8 mouse cellular contexts compared by ENCODE assay signal in the genomic region with DNA sequence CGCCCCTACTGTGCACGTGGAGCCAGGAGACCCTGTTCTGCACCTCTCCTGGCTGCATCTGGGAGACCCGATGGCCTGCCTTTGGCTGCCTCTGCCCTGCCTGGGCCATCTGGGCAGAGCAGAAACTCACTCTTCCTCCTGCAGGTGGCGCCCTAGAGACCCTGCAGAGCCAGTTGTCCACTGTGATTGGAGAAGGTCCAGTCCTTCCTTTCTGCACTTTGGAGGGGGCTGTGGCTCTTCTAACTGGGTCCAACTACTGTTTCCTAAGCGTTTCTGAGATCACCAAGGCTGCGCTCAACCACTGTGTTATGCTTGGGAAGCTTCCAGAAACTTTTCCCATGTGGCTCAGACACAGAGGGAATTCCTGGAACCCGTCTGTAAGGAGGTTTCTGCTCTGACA.
A peak's percentile ranks its signal among the peaks of the same experiment; 100 is the strongest.
DNase-seq lines count a peak whose midpoint lies in the region; ATAC-seq lines count a peak whose summit lies in the region.

No protein-coding gene starts in this region.

- no peak overlapping the region for H3K4me2 ChIP-seq in forebrain, embryonic 11.5 days (ENCODE audit: low read depth, low read length, severe bottlenecking)
- H3K4me2 ChIP-seq in forebrain, embryonic 12.5 days = no peak overlapping the region

- no peak; the same call in 1 of the 2 replicates for ATAC-seq in forebrain, embryonic 11.5 days (replicated peaks; ENCODE audit: low FRiP score)
- no peak for ATAC-seq in forebrain, embryonic 12.5 days (ENCODE audit: low FRiP score)
- 0 out of 2 replicates have a peak, but pooled peaks have one; percentile 33 for ATAC-seq in monocyte, adult 5-6 weeks (replicated peaks; ENCODE audit: insufficient number of reproducible peaks, low FRiP score, low TSS enrichment, poor library complexity, severe bottlenecking)

- WGBS in forebrain, embryonic 11.5 days = 24% methylated on average over 7 of the region's 7 CpGs
- WGBS in forebrain, embryonic 12.5 days = 32% methylated on average over 7 of the region's 7 CpGs

- no peaks in the 10 kb centered on the region for H3K9me3 ChIP-seq in forebrain, embryonic 11.5 days (ENCODE audit: control insufficient read depth, low read length)
- no peaks in the 10 kb centered on the region for H3K9me3 ChIP-seq in forebrain, embryonic 12.5 days

- no peaks in the 10 kb centered on the region for H3K36me3 ChIP-seq in forebrain, embryonic 11.5 days (ENCODE audit: control insufficient read depth, insufficient read depth, low read length)
- no peaks in the 10 kb centered on the region for H3K36me3 ChIP-seq in forebrain, embryonic 12.5 days (replicated peaks)

- H3K27me3 ChIP-seq in forebrain, embryonic 11.5 days (ENCODE audit: control insufficient read depth, insufficient read depth, low read length) = no peaks in the 10 kb centered on the region
- H3K27me3 ChIP-seq in forebrain, embryonic 12.5 days = peaks cover 9% of the 10 kb centered on the region

- H3K4me3 ChIP-seq in forebrain, embryonic 11.5 days (ENCODE audit: low read depth, low read length) = no peak overlapping the region
- H3K4me3 ChIP-seq in forebrain, embryonic 12.5 days (replicated peaks) = no peak overlapping the region

- no peak overlapping the region for H3K9ac ChIP-seq in forebrain, embryonic 11.5 days (ENCODE audit: low read length)
- H3K9ac ChIP-seq in forebrain, embryonic 12.5 days = no peak overlapping the region

- intact Hi-C loops in left cerebral cortex, postnatal 25 days (cut with DNase I) = loop anchor here (1.0 to 5.0 kb wide), 4 partner anchors 115 to 647 kb away; no protein-coding TSS in a partner anchor

- H3K27ac ChIP-seq in forebrain, embryonic 11.5 days (ENCODE audit: low read depth, low read length) = no peak overlapping the region
- no peak overlapping the region for H3K27ac ChIP-seq in forebrain, embryonic 12.5 days

- DNase-seq in forebrain, embryonic 11.5 days (ENCODE audit: low spot score) = peak; percentile 92
- peak; percentile 52 for DNase-seq in cerebellum, adult 11 months
- DNase-seq in frontal cortex, postnatal 36 days (ENCODE audit: low spot score in 2 of 2) = peak; percentile 74 to 76
- DNase-seq in induced T-regulatory cell, adult 2 months (ENCODE audit: low read depth) = peak; percentile 74
- peak; percentile 80 to 81 for DNase-seq in left cerebral cortex, postnatal 25 days (ENCODE audit: low spot score in 2 of 2)
- peak; percentile 66 to 89 for DNase-seq in spleen, postnatal 4 days (ENCODE audit: low spot score in 2 of 2)

- 0 out of 2 replicates have a peak, but pooled peaks cover 1% of the 10 kb centered on the region for H3K4me1 ChIP-seq in forebrain, embryonic 11.5 days (replicated peaks; ENCODE audit: control insufficient read depth, insufficient read depth, low read length)
- no peaks in the 10 kb centered on the region for H3K4me1 ChIP-seq in forebrain, embryonic 12.5 days
